7 mouse cellular contexts compared by ENCODE assay signal in the genomic region with DNA sequence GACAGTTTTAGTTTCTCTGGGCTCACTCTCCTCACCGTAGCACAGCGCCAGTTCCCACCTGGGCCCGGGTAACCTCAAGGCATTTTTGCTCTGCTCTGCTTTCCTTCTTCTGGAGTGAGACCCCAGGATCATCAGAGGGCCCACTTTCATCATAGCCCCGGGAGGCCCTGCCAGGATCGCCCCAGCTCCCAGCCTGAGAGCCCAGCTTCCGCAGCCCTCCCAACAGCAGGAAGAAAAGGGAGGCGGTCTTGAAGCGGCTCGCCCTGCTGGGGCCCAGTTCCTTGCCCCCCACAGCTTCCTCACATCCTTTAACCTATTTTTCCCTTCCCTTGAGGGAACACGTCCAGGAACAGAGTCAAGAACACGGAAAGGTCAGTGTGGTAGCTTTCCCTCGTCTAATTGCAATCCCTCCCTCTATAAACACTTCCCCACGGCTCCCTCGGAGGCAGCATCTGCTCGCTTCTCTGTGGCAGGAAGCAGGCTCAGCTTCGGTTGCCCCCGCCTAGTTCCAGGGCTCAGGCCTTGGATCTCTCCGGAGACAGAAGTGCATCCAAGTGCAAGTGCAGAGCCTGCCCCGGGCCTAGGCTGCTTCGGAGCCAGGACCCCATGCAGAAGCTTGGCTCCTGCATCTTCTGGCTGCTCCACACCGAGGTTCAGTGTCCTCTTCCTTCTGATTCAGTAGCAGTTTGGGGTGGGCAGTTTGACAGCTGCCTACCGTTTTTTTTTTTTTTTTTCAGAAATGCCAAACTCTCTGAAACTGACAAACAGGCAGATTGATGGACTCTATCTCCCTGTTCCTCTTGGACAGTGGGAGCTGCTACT. TPM values are rescaled to one million over a fixed set of nuclear protein-coding genes. Genes with fewer than 3 reads are reported as not detected.
DNase-seq lines count a peak whose midpoint lies in the region; ATAC-seq and TF ChIP-seq lines count a peak whose summit lies in the region.

No protein-coding gene starts in this region.

- no peak overlapping the region for H3K4me3 ChIP-seq in lung, adult 2 months (replicated peaks; ENCODE audit: extremely low read depth, low read depth, low read length)

- H3K4me1 ChIP-seq in lung, adult 2 months (ENCODE audit: control insufficient read depth, insufficient read depth, low read length): no peaks in the 10 kb centered on the region

- no peak for ATAC-seq in activated CD4-positive, CD25-positive, alpha-beta regulatory T cell, adult 4 months

- no peak for TF ChIP-seq POLR2A in lung, adult 2 months (IDR thresholded peaks at IDR 0.05; ENCODE audit: borderline replicate concordance, extremely low read depth, low read depth, low read length)

- WGBS in lung, adult 2 months: 31% methylated on average over 22 of the region's 22 CpGs

- DNase-seq in lung, postnatal 10 days: peak; percentile 61
- DNase-seq in lung, adult 2 months: no peak
- peak; percentile 90 to 92 for DNase-seq in cerebellum, postnatal 25 days
- DNase-seq in heart, adult 9 months (ENCODE audit: low spot score in 2 of 2): peak; percentile 8 to 23
- DNase-seq in kidney, postnatal 10 days: peak; percentile 66
- peak; percentile 64 for DNase-seq in retina, embryonic 14.5 days (ENCODE audit: low spot score)

- TF ChIP-seq CTCF in lung, adult 2 months (IDR thresholded peaks at IDR 0.05; ENCODE audit: insufficient read depth, low read length): no peak

RNA-seq across cellular contexts. Expression of gene Adam11, which starts 19.9 kb away (rescaled TPM):
- polyA plus RNA-seq in lung, adult 2 months (2012; rRNA removed): 3.3 and 3.6 TPM in 2 replicates
- not detected for polyA plus RNA-seq in activated CD4-positive, CD25-positive, alpha-beta regulatory T cell, adult 4 months (2017; shearing (Covaris generic))

RNA-seq across cellular contexts. Expression of gene Ccdc43, which starts 43.8 kb away (rescaled TPM):
- 4.3 and 5.0 TPM in 2 replicates for polyA plus RNA-seq in lung, adult 2 months (2012; rRNA removed)
- 10 to 100 TPM; 36.5 to 37.9 TPM for polyA plus RNA-seq in activated CD4-positive, CD25-positive, alpha-beta regulatory T cell, adult 4 months (2017; shearing (Covaris generic))
